Mouse (Mus musculus) neutrophil, adult 65 days (primary cell): ENCODE measurements around the gene Magea10. TPM values are rescaled to one million over a fixed set of nuclear protein-coding genes. Genes with fewer than 3 reads are reported as not detected.

Source experiments
- total RNA-seq: library from RNA; stranded (reverse); gene quantifications from 2 replicates; pipeline ENCODE4 v1.2.4, GENCODE M21; 2023

Magea10 gene
- total RNA-seq, result not detected in 2 replicates

DNA sequence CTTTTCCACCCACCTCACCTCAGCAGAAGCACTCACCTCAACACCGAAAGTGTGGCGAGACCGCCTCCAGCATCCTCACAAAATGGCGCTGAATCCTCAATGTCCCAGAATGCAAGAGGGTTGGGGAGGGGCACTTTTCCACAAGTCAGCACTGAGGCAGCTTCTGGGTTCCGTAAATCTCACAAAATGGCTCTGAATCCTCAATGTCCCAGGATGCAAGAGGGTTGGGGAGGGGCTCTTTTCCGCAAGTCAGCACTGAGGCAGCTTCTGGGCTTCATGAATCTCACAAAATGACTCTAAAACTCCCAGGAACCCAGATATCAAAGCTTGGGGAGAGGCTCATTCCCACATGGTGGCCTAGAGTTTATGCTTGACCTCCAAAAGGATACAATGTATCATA lies at the start of gene Magea10:
Gene Magea10, minus strand, starts transcription at position 101 of the 400 bp plus-strand sequence.

Other genes with a start within 250 kb of the Magea10 start
- gene Magea4, start 164.8 kb downstream of the Magea10 start, total RNA-seq, result not detected in 2 replicates
- not detected in 2 replicates for gene Gabre, start 112.1 kb downstream of the Magea10 start, total RNA-seq